Mouse (Mus musculus) forebrain, embryonic 16.5 days (tissue): ENCODE measurements around the gene Plekhh3. TPM values are rescaled to one million over a fixed set of nuclear protein-coding genes. Genes with fewer than 3 reads are reported as not detected.

ENCODE experiments used
- ATAC-seq: fragments of 200-750 bp; cut with Nextera tagmentation; 2 replicates; pipeline ENCODE4 v1.8.0; 2017; ENCODE audit warnings: mild to moderate bottlenecking, moderate library complexity
- H3K27ac ChIP-seq: fragments of 300-500 bp; sonication (generic); 2 replicates; pipeline ENCODE4 v1.5.1; 2014; ENCODE audit warnings: low read length, control low read depth
- H3K27me3 ChIP-seq: fragments of 300-500 bp; sonication (generic); replicated peaks from 2 replicates; pipeline ENCODE4 v1.6.1; 2014; ENCODE audit warnings: low read length; ENCODE audit not compliant: control insufficient read depth, insufficient read depth
- H3K36me3 ChIP-seq: fragments of 300-500 bp; sonication (generic); 2 replicates; pipeline ENCODE4 v1.6.1; 2014; ENCODE audit not compliant: control insufficient read depth, insufficient read depth
- H3K4me1 ChIP-seq: fragments of 300-500 bp; sonication (generic); replicated peaks from 2 replicates; pipeline ENCODE4 v1.6.1; 2014; ENCODE audit warnings: low read length; ENCODE audit not compliant: control insufficient read depth, insufficient read depth
- H3K4me2 ChIP-seq: fragments of 300-500 bp; sonication (generic); 2 replicates; pipeline ENCODE4 v1.6.1; 2014; ENCODE audit warnings: mild to moderate bottlenecking, low read length, control low read depth
- H3K4me3 ChIP-seq: fragments of 300-500 bp; sonication (generic); replicated peaks from 2 replicates; pipeline ENCODE4 v1.5.1; 2014; ENCODE audit warnings: mild to moderate bottlenecking, low read length, control low read depth
- H3K9ac ChIP-seq: fragments of 300-500 bp; sonication (generic); replicated peaks from 2 replicates; pipeline ENCODE4 v1.6.1; 2014; ENCODE audit warnings: low read depth, low read length, control low read depth
- H3K9me3 ChIP-seq: fragments of 300-500 bp; sonication (generic); 2 replicates; pipeline ENCODE4 v1.6.1; 2016; ENCODE audit warnings: low read length; ENCODE audit not compliant: control insufficient read depth
- WGBS: fragments of 180-500 bp; shearing (Covaris S2); extraction: QIAGEN DNeasy Blood & Tissue Kit; methylation state at CpG from one replicate; pipeline ENCODE4 v1.1.7; 2014; 5-methylcytosine and 5-hydroxymethylcytosine counted together
- microRNA-seq: library from miRNA; unstranded; fragments of <30 nt; microRNA quantifications from one replicate; pipeline ENCODE4, GENCODE M21; 2017
- polyA plus RNA-seq: library from polyadenylated mRNA; unstranded; fragments of >200 nt; fragmentation: Nextera tagmentation; extraction: Ambion mirVana; gene quantifications from 2 replicates; pipeline ENCODE4 v1.2.1, GENCODE M21; 2015

Plekhh3 gene
- polyA plus RNA-seq, 1 experiment from 2014 or later: 4.8 TPM

DNA sequence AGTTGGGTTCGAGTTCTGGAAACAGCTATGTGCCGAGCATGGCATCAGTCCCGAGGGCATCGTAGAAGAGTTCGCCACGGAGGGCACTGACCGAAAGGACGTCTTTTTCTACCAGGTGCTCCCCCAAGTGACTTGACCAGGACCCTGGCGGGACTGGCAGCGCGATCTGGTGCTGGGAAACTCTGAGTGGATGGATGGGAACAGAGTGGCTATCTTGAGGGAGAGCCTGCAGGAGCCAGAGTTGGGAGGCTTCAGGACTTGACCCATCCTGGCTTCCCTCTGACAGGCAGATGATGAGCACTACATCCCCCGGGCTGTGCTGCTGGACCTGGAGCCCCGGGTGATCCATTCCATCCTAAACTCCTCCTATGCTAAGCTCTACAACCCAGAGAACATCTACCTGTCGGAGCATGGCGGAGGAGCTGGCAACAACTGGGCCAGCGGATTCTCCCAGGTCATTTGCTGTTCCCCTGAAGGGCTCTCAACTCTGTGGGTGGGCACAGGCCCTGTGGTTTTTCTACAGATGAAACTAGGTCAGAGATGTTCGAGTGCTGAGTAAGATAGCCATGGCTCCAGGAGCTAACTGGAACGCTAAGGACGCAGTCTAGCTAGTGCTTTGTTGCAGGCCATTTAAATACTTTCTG lies 50.5 kb downstream of the Plekhh3 start:
- H3K27me3 ChIP-seq: no peaks in the 10 kb centered on the region
- 17% methylated on average over 19 of the region's 19 CpGs for WGBS
- H3K27ac ChIP-seq: peak overlapping the region; percentile 92
- H3K36me3 ChIP-seq: peaks cover 6% of the 10 kb centered on the region
- H3K4me2 ChIP-seq: peak overlapping the region; percentile 99
- no peaks in the 10 kb centered on the region for H3K9me3 ChIP-seq
- peak overlapping the region; percentile 91 for H3K4me3 ChIP-seq
- H3K9ac ChIP-seq: peak overlapping the region; percentile 85
- ATAC-seq: no peak
- peaks cover 36% of the 10 kb centered on the region for H3K4me1 ChIP-seq

DNA sequence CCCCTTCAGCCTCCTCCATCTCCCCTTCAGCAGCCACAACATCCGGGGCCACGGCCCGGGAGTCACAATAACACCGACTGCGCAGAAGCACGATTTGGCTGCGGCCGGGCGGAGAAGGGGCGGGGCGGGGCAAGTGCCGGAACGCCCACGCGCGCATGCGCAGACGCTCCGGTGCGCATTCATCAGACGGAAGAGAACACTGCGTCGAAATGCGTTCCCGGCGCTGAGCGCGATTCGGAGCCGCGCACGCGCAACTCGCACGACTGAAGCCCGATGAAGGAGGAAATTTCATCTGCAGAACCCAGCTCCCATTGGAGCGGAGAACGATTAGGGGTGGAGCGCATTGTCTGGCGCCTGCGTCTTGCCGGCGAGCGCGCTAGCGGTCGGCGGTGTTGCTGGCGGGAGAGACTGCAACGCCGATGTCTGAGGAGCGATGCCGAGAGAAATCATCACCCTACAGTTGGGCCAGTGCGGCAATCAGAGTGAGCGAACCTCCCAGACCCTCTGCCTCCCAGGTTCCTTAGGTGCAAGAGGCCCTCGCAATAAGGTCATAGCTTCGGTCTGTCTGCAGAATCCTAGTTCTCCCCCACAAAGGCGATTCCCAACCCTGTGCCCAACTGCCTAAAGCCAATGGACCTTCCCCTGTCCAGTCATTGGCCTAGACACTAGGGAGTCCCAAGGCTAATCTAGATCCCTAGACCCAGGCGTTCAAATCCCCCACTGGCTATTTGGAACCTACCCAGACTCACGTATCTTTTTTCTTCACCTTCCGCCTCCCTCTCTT lies 51.2 kb downstream of the Plekhh3 start, which contains the start of the genes Retreg3 and Tubg1:
TSS of gene Retreg3 (minus strand) at position 133 of the 784 bp plus-strand sequence.
TSS of gene Tubg1 (plus strand) at position 178 of the 784 bp plus-strand sequence.
- peak within 1 kb of the TSS; percentile 97 for H3K9ac ChIP-seq
- peak; percentile 98 for ATAC-seq
- peak within 1 kb of the TSS; percentile 92 for H3K27ac ChIP-seq
- H3K9me3 ChIP-seq: no peaks in the 10 kb centered on the region
- WGBS: under 1% methylated on average over 61 of the region's 61 CpGs
- H3K4me1 ChIP-seq: peaks cover 39% of the 10 kb centered on the region
- H3K4me3 ChIP-seq: peak within 1 kb of the TSS; percentile 91
- peaks cover 6% of the 10 kb centered on the region; the same call in 1 of the 2 replicates for H3K36me3 ChIP-seq
- H3K4me2 ChIP-seq: peak within 1 kb of the TSS; percentile 99
- no peaks in the 10 kb centered on the region for H3K27me3 ChIP-seq

DNA sequence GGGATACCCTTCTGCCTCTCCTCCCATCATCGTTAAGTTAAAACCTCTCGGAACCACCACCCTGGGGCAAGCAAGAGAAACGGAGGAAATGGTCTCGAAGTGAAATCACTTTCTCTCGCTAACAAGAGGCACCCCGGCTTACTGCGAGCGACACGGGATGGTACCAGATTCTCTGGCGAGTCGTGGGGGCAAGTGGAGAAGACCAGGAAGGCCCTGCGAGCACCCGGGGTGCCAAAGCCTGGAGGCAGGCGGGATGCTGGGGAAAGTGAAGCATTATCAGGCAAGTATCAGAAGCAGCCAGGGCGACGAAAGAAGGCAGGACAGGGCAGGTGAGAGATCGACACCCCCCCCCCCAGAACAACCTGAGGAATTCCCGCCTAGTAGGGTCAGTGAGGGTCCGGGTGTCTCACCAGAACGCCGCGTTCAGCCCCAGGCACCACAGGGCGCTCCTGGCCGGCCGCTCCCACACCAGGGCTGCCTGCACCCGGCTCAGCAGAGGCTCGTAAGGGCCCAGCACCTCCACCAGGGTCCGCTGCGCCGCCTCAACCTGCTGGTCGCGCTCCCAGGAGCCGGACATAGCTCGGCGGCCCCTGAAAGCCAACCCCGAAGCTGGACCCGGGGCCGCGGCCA lies 51.9 kb downstream of the Plekhh3 start:
- no peaks in the 10 kb centered on the region for H3K9me3 ChIP-seq
- H3K27ac ChIP-seq: peak overlapping the region; percentile 87
- H3K27me3 ChIP-seq: no peaks in the 10 kb centered on the region
- peak overlapping the region; percentile 97 for H3K9ac ChIP-seq
- peak overlapping the region; percentile 91 for H3K4me3 ChIP-seq
- peak; percentile 67 for ATAC-seq
- peak overlapping the region; percentile 95 for H3K4me2 ChIP-seq
- peaks cover 6% of the 10 kb centered on the region; the same call in 1 of the 2 replicates for H3K36me3 ChIP-seq
- WGBS: under 1% methylated on average over 39 of the region's 39 CpGs
- H3K4me1 ChIP-seq: peaks cover 42% of the 10 kb centered on the region

DNA sequence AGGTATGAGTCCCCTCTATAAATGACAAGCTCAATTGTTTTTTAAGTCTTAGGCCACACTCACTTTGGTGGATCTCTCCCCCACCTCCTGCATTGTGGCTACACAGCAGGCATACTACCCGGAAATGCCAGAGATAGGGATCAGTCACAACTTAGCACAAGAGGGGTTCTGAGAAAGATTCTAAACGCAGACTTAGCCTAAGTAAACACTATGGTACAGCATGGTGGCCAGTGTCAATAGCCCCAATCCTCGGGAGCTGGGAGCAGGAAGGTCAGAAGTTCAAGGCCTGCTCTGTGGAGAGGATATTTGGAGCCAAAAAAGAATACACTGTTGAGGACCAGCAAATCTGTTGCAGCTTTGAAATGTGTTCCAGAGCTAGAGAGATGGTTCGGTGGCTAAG lies 53.0 kb downstream of the Plekhh3 start:
- Histone ChIP-seq H3K27me3 (no peaks in the 10 kb centered on the region), H3K4me2 (peak overlapping the region; percentile 95), H3K9me3 (no peaks in the 10 kb centered on the region), H3K4me1 (peaks cover 42% of the 10 kb centered on the region), H3K4me3 (no peak overlapping the region; the same call in none of the 2 replicates), H3K9ac (no peak overlapping the region), H3K36me3 (peaks cover 6% of the 10 kb centered on the region; the same call in 1 of the 2 replicates), H3K27ac (no peak overlapping the region)
- WGBS: 65% methylated on average over 4 of the region's 4 CpGs
- no peak for ATAC-seq

DNA sequence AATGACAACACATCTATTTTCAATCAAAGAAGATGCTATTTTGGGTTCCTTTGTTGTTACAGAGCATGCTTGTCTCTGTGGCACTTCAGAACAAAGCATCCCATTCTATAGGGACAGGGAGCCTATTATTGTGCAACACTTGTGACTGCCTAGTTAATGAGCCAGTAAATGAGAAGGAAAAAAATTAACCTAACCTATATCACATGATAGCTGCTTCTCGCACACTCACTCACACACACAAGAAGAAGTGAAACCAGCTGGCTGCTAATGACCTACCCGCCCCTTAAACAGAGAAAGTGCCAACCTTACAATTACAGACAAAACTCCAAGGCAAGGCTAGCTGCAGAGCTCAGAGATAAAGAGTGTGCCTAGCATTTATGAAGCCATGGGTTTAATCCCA lies 55.6 kb downstream of the Plekhh3 start:
- 12% methylated on average over 2 of the region's 2 CpGs for WGBS

More for the DNA sequence above, 55.6 kb downstream of the Plekhh3 start:
- H3K9me3 ChIP-seq: no peaks in the 10 kb centered on the region
- H3K4me2 ChIP-seq: no peak overlapping the region
- no peak overlapping the region for H3K9ac ChIP-seq
- H3K36me3 ChIP-seq: peaks cover 2% of the 10 kb centered on the region; the same call in 1 of the 2 replicates
- H3K27ac ChIP-seq: no peak overlapping the region
- H3K4me3 ChIP-seq: no peak overlapping the region
- no peak for ATAC-seq
- H3K27me3 ChIP-seq: no peaks in the 10 kb centered on the region
- peaks cover 35% of the 10 kb centered on the region for H3K4me1 ChIP-seq

Small RNA genes lying within 50 kb of the gene (microRNA-seq; reads per million reads assigned to microRNA genes)
- gene Gm27626: not detected

Other genes with a start within 250 kb of the Plekhh3 start
- gene Stat3, start 231.8 kb downstream of the Plekhh3 start, polyA plus RNA-seq: 30.6 and 31.5 TPM in 2 replicates
- gene Cavin1, start 200.5 kb downstream of the Plekhh3 start, polyA plus RNA-seq: 33.6 and 45.4 TPM in 2 replicates
- 90.6 and 111 TPM in 2 replicates for gene Atp6v0a1, start 161.9 kb downstream of the Plekhh3 start, polyA plus RNA-seq
- 7.1 and 8.0 TPM in 2 replicates for gene Naglu, start 101.3 kb downstream of the Plekhh3 start, polyA plus RNA-seq
- gene Hsd17b1, start 92.9 kb downstream of the Plekhh3 start, polyA plus RNA-seq: 0.25 and 0.30 TPM in 2 replicates
- gene Coasy, start 88.8 kb downstream of the Plekhh3 start, polyA plus RNA-seq: 45.9 and 48.1 TPM in 2 replicates
- gene Mlx, start 84.1 kb downstream of the Plekhh3 start, polyA plus RNA-seq: 94.6 and 102 TPM in 2 replicates
- gene Psmc3ip, start 75.9 kb downstream of the Plekhh3 start, polyA plus RNA-seq: 37.3 and 43.6 TPM in 2 replicates
- 24.5 and 25.2 TPM in 2 replicates for gene Retreg3, start 51.5 kb downstream of the Plekhh3 start, polyA plus RNA-seq
- gene Tubg1, start 51.4 kb downstream of the Plekhh3 start, polyA plus RNA-seq: 90.7 and 93.0 TPM in 2 replicates
- 36.2 and 43.0 TPM in 2 replicates for gene Tubg2, start 15.4 kb downstream of the Plekhh3 start, polyA plus RNA-seq
- gene Cntnap1, start 828 bp downstream of the Plekhh3 start, polyA plus RNA-seq: 0.77 and 1.5 TPM in 2 replicates
- gene Ccr10, start 4.1 kb upstream of the Plekhh3 start, polyA plus RNA-seq: 0.14 TPM in 1 of 2 replicates, not detected in the other
- gene Ezh1, start 55.1 kb upstream of the Plekhh3 start, polyA plus RNA-seq: 24.8 and 27.0 TPM in 2 replicates
- gene Ramp2, start 74.7 kb upstream of the Plekhh3 start, polyA plus RNA-seq: 67.4 and 72.0 TPM in 2 replicates
- gene Vps25, start 82.4 kb upstream of the Plekhh3 start, polyA plus RNA-seq: 91.1 and 93.3 TPM in 2 replicates
- 5.8 and 6.2 TPM in 2 replicates for gene Wnk4, start 89.2 kb upstream of the Plekhh3 start, polyA plus RNA-seq
- 0.91 TPM in 2 replicates for gene Cntd1, start 107.7 kb upstream of the Plekhh3 start, polyA plus RNA-seq
- 191 and 197 TPM in 2 replicates for gene Coa3, start 107.8 kb upstream of the Plekhh3 start, polyA plus RNA-seq
- gene Becn1, start 130.9 kb upstream of the Plekhh3 start, polyA plus RNA-seq: 191 and 203 TPM in 2 replicates
- 127 and 137 TPM in 2 replicates for gene Psme3, start 144.9 kb upstream of the Plekhh3 start, polyA plus RNA-seq
- 1.9 and 3.2 TPM in 2 replicates for gene Aoc2, start 153.7 kb upstream of the Plekhh3 start, polyA plus RNA-seq
- 0.09 and 0.10 TPM in 2 replicates for gene Aoc3, start 159.3 kb upstream of the Plekhh3 start, polyA plus RNA-seq
- gene G6pc, start 196.2 kb upstream of the Plekhh3 start, polyA plus RNA-seq: not detected in 2 replicates
- 90.1 and 99.5 TPM in 2 replicates for gene Aarsd1, start 246.3 kb upstream of the Plekhh3 start, polyA plus RNA-seq